7 mouse cellular contexts compared by ENCODE assay signal in the genomic region with DNA sequence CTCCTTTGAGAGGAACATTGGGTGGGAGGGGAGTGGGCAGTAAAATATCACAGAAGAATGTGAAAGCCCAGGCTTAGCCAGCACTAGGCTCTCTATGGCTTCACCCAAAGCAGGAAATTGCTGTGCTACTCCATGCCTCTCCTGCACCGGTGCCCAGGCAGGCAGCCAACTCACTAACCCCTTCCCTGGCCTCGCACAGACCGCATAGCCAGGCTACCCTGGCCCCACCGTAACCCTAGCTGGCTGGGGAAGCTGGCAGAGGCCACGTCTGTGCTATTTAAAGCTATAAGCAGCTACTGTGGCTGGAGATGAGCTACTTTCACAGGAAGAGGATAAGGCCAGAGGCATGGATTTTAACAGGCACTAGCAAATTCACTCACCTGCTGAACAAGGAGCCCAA. TPM values are rescaled to one million over a fixed set of nuclear protein-coding genes. Genes with fewer than 3 reads are reported as not detected.
DNase-seq lines count a peak whose midpoint lies in the region; ATAC-seq and TF ChIP-seq lines count a peak whose summit lies in the region.

No protein-coding gene starts in this region.

- TF ChIP-seq CTCF in MEL (IDR thresholded peaks at IDR 0.05 in 2 of 3, conservative IDR thresholded peaks at IDR 0.05 in 1 of 3; ENCODE audit: control insufficient read depth in 1 of 3, insufficient read depth in 1 of 3, low read depth in 2 of 3, low read length in 3 of 3, poor library complexity in 1 of 3, severe bottlenecking in 1 of 3) (no peak), Patski (IDR thresholded peaks at IDR 0.05) (no peak)

- H3K27ac ChIP-seq in MEL (ENCODE audit: control insufficient read depth, low read depth, low read length), result no peak overlapping the region
- H3K27ac ChIP-seq in forebrain, embryonic 15.5 days (replicated peaks), result no peak overlapping the region
- peak overlapping the region; percentile 38; the same call in 1 of the 2 replicates for H3K27ac ChIP-seq in limb, embryonic 14.5 days (replicated peaks; ENCODE audit: low read depth, low read length)

- no peak for TF ChIP-seq EP300 in MEL (IDR thresholded peaks at IDR 0.05; ENCODE audit: low read depth in 1 of 2, low read length in 2 of 2)

- ATAC-seq in Patski, result peak; percentile 79
- peak; percentile 83 for ATAC-seq in forebrain, embryonic 15.5 days (replicated peaks)
- peak; percentile 86 for ATAC-seq in limb, embryonic 14.5 days (ENCODE audit: low FRiP score, low read depth)

- peaks cover 0 to 2% of the 10 kb centered on the region in 2 experiments; a peak in 2 of 4 replicates for H3K36me3 ChIP-seq in MEL (ENCODE audit: control insufficient read depth in 1 of 2, insufficient read depth in 2 of 2, low read length in 2 of 2)
- H3K36me3 ChIP-seq in forebrain, embryonic 15.5 days, result no peaks in the 10 kb centered on the region
- H3K36me3 ChIP-seq in limb, embryonic 14.5 days (ENCODE audit: control insufficient read depth, insufficient read depth, low read length), result no peaks in the 10 kb centered on the region

- DNase-seq in MEL (ENCODE audit: low read depth, low spot score) (peak; percentile 14), Patski (ENCODE audit: low read depth, low spot score) (peak; percentile 62), adipocyte (ENCODE audit: low spot score) (no peak)
- peak; percentile 73 to 81 for DNase-seq in heart, postnatal 14 days
- DNase-seq in limb, embryonic 14.5 days (ENCODE audit: low spot score), result peak; percentile 72
- DNase-seq in ovary, adult 18-20 months (ENCODE audit: low spot score), result peak; percentile 36

- H3K27me3 ChIP-seq in MEL (ENCODE audit: control insufficient read depth in 1 of 2, insufficient read depth in 2 of 2, low read length in 2 of 2) (no peaks in the 10 kb centered on the region), Patski (no peaks in the 10 kb centered on the region)
- H3K27me3 ChIP-seq in forebrain, embryonic 15.5 days, result no peaks in the 10 kb centered on the region
- H3K27me3 ChIP-seq in limb, embryonic 14.5 days (ENCODE audit: control insufficient read depth, insufficient read depth, low read length), result no peaks in the 10 kb centered on the region

- no peak overlapping the region for H3K4me2 ChIP-seq in forebrain, embryonic 15.5 days (replicated peaks)
- no peak overlapping the region for H3K4me2 ChIP-seq in limb, embryonic 14.5 days (replicated peaks; ENCODE audit: low read depth, low read length, severe bottlenecking)

- CTCF ChIA-PET in Patski (lab: Charles Lee), result no interaction called here

- no peaks in the 10 kb centered on the region for H3K9me3 ChIP-seq in MEL (replicated peaks; ENCODE audit: insufficient read depth, low read length)
- H3K9me3 ChIP-seq in forebrain, embryonic 15.5 days, result no peaks in the 10 kb centered on the region
- no peaks in the 10 kb centered on the region for H3K9me3 ChIP-seq in limb, embryonic 14.5 days (ENCODE audit: control insufficient read depth, low read length)

- H3K4me3 ChIP-seq in MEL (ENCODE audit: control insufficient read depth in 1 of 2, insufficient read depth in 1 of 2, low read depth in 2 of 2, low read length in 2 of 2), result no peak overlapping the region
- no peak overlapping the region for H3K4me3 ChIP-seq in forebrain, embryonic 15.5 days
- H3K4me3 ChIP-seq in limb, embryonic 14.5 days (replicated peaks; ENCODE audit: low read length), result no peak overlapping the region

- in situ Hi-C loops in Patski (cut with MboI; ENCODE audit: low pct_unique_long_range_greater_than_20kb), result loop anchor here (10.0 kb wide), 1 partner anchor 350 kb away; no protein-coding TSS in a partner anchor

- no peaks in the 10 kb centered on the region for H3K79me2 ChIP-seq in MEL (ENCODE audit: control insufficient read depth, insufficient read depth, low read length, poor library complexity)

- 35% methylated on average over 5 of the region's 5 CpGs for WGBS in forebrain, embryonic 15.5 days
- 13% methylated on average over 5 of the region's 5 CpGs for WGBS in limb, embryonic 14.5 days

- no peak overlapping the region for H3K9ac ChIP-seq in MEL (ENCODE audit: control insufficient read depth, low read depth, low read length, poor library complexity, severe bottlenecking)
- no peak overlapping the region for H3K9ac ChIP-seq in forebrain, embryonic 15.5 days (replicated peaks)
- no peak overlapping the region for H3K9ac ChIP-seq in limb, embryonic 14.5 days (ENCODE audit: low read depth, low read length, severe bottlenecking)

- no peak for TF ChIP-seq RAD21 in MEL (IDR thresholded peaks at IDR 0.05; ENCODE audit: low read depth, low read length)

- intact Hi-C loops in heart, postnatal 14 days (cut with DNase I), result no loop called here

- TF ChIP-seq POLR2A in MEL (IDR thresholded peaks at IDR 0.05; ENCODE audit: control insufficient read depth in 1 of 2, insufficient read depth in 1 of 2, low read depth in 1 of 2, low read length in 2 of 2, poor library complexity in 1 of 2), result no peak
- no peak for TF ChIP-seq POLR2A in limb, embryonic 14.5 days (IDR thresholded peaks at IDR 0.05; ENCODE audit: borderline replicate concordance, extremely low read depth, insufficient read depth, insufficient read length)

- POLR2A ChIA-PET in Patski (lab: Charles Lee), result no interaction called here

- H3K4me1 ChIP-seq in MEL (ENCODE audit: control insufficient read depth in 1 of 2, insufficient read depth in 2 of 2, low read length in 2 of 2), result 0 out of 4 replicates have a peak, but pooled peaks cover 0 to 5% of the 10 kb centered on the region in 2 experiments
- H3K4me1 ChIP-seq in forebrain, embryonic 15.5 days, result peaks cover 7% of the 10 kb centered on the region
- peaks cover 17% of the 10 kb centered on the region for H3K4me1 ChIP-seq in limb, embryonic 14.5 days (ENCODE audit: control insufficient read depth, insufficient read depth, low read length)

TF ChIP-seq in MEL, 35 proteins besides CTCF, POLR2A, EP300 and RAD21:
- TF ChIP-seq POLR2AphosphoS2 (IDR thresholded peaks at IDR 0.05; ENCODE audit: low read length) (no peak), MEF2A (IDR thresholded peaks at IDR 0.05; ENCODE audit: extremely low read depth, insufficient replicate concordance, low read depth, low read length, poor library complexity, severe bottlenecking) (no peak), ELF1 (IDR thresholded peaks at IDR 0.05; ENCODE audit: low read depth, low read length) (no peak), GABPA (IDR thresholded peaks at IDR 0.05; ENCODE audit: low read depth, low read length) (no peak), CHD1 (IDR thresholded peaks at IDR 0.05; ENCODE audit: low read depth, low read length) (no peak), HCFC1 (IDR thresholded peaks at IDR 0.05; ENCODE audit: low read depth, low read length) (no peak), MAZ (IDR thresholded peaks at IDR 0.05; ENCODE audit: low read depth, low read length) (no peak), ZC3H11A (IDR thresholded peaks at IDR 0.05; ENCODE audit: low read depth, low read length) (no peak), KAT2A (conservative IDR thresholded peaks at IDR 0.05; ENCODE audit: low read depth, low read length) (no peak), TBP (IDR thresholded peaks at IDR 0.05; ENCODE audit: low read depth, low read length) (no peak), ZMIZ1 (IDR thresholded peaks at IDR 0.05; ENCODE audit: low read depth, low read length) (no peak), USF1 (IDR thresholded peaks at IDR 0.05; ENCODE audit: low read depth, low read length) (no peak), MAFK (IDR thresholded peaks at IDR 0.05; ENCODE audit: borderline replicate concordance, low read depth, low read length) (no peak), MXI1 (IDR thresholded peaks at IDR 0.05; ENCODE audit: low read depth, low read length) (no peak), MYC (IDR thresholded peaks at IDR 0.05; ENCODE audit: low read depth, low read length) (no peak), NRF1 (IDR thresholded peaks at IDR 0.05; ENCODE audit: insufficient read depth, low read depth, low read length, poor library complexity, severe bottlenecking) (no peak), ETS1 (IDR thresholded peaks at IDR 0.05; ENCODE audit: low read depth, low read length) (no peak), NELFE (IDR thresholded peaks at IDR 0.05; ENCODE audit: low read depth, low read length) (no peak)

RNA-seq across cellular contexts. Expression of gene Adamts3, which starts 38.8 kb away (rescaled TPM):
- total RNA-seq in MEL (2012; rRNA removed), result 11.4 and 13.6 TPM in 2 replicates
- polyA plus RNA-seq in MEL (2012; ENCODE audit: insufficient read depth in 1 of 2, insufficient read length in 2 of 2, low read depth in 1 of 2, low replicate concordance in 2 of 2, missing spikeins in 1 of 2) (10 to 100 TPM in 1 of 2 experiments, not detected in 1; 15.7 TPM), Patski (2021) (not detected)
- 14.0 and 14.4 TPM in 2 replicates for polyA plus RNA-seq in forebrain, embryonic 15.5 days (2015; fragmentation: Nextera tagmentation; extraction: Ambion mirVana)
- total RNA-seq in heart, postnatal 14 days (2021), result 1 to 10 TPM; 8.1 to 8.9 TPM
- 13.0 and 15.8 TPM in 2 replicates for polyA plus RNA-seq in limb, embryonic 14.5 days (2012; rRNA removed)
- polyA plus RNA-seq in limb, embryonic 14.5 days (2014; fragmentation: Nextera tagmentation; extraction: Ambion mirVana), result 9.5 and 10.8 TPM in 2 replicates
